Mouse (Mus musculus): Measurements from ENCODE around the gene Psme4.
A peak's percentile ranks its signal among the peaks of the same experiment; 100 is the strongest.
"Not testable (repeated sequence)": the region's sequence is repeated elsewhere in the genome, so short reads cannot be mapped to it uniquely, and the experiment has no call there.

The Psme4 gene

DNA sequence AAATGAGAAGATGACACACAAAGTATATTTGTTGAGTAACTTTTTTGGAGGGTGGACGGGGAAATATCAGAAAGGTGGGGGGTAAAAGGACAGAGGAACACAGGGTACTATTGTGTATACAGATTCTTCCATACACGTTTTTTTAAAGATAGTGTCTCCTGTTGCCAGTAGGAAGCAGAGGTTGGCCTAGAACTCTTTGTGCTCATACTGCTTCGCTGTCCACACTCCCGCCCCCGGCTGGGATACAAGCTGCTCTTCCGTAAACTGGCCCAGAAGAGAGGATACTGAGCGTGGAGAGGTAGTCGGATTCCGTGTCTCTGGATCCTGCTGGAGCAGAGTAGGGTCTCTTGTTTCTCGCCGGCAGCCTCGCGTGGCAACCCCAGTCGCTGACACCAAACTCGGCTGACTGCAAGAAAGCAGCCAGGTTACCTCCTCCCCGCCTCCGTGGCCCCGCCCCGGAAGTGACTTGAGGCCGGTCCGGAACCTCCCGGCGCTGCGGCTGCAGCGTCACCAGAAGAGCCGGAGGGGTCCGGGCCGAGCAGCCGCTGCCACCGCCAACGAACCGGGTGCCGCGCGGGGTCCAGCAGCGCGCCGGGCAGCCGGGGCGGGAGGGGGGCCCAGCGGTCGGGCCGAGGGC, at the start of gene Psme4:
Gene Psme4, plus strand, starts transcription at position 460 of the 637 bp plus-strand sequence.
- peak; percentile 95 for DNase-seq (ENCODE audit: low spot score)

DNA sequence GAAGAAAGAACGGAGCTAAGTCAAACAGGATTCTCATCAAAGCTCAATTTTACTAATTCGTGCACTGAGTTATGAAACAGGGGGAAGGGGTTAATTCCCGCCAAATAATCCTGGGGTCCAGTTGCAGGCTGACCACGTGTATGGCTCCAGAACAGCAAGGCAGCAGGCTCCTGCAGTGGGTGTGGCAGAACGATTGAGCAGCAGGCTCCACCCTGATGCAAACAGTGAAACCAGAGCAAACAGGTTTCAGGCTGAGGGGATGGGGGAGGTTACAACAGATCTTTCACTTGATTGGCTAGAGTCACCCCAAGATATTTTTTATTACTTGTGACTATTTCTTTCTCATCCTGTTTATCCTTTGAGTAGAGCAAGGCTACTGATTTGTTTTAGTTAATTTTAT, 48.1 kb upstream of the Psme4 start:
- no peak for DNase-seq (ENCODE audit: low spot score)

DNA sequence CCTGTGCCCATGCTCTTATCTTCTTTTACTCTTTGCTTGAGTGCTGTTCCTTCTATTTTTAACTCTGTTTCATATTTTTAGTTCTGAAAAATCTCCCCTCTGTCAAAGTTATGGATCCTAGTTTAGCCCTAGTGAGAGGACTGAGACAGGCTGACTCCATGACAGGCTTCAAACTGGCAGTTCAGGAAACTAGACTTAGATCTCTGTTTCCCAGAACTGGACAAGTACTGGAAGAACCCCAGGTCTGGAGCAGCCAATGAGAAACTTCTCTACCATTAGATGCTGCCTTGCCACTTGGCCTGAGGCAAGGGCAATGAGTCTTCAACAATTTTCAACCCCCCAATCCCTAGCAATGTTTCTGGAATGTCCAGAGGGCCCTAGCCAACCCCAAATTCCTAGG, 40.8 kb upstream of the Psme4 start:
- no peak for DNase-seq (ENCODE audit: low spot score)

DNA sequence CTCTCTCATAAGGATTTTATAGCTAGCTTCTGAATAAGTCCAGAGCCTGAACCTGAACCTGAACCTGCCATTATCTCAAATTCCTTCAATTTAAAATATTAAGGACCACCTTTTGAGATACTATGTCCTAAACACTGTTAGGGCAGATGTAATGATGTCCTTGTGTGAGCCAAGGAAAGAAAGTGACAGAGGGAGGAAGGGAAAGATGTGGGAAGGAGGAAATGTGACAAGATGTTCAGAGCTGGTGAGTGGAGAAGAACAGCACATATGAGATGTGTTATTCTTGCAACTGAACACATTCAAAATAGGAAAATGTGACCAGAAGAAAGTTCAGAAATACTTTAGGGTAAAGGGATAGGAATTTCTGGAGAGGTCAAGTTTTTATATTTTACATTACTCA, 38.1 kb upstream of the Psme4 start:
- DNase-seq (ENCODE audit: low spot score): no peak

DNA sequence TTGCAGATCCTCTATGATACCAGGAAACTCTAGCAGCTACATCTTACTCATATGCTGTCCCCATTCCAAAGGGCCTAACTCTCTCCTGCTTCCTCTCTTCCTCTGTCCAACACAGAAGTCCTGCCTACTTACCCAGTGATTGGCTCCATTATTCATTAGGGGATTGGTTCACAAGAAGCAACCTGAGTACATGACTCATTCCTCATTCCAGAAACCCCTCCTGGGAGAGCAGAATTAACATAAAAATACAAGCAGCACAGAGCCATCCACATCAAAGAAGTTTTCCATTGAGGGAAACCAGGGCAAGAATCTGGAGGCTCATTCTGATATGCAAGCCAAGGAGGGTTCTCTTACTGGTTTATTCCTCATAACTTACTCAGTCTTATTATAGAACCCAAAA, 27.5 kb upstream of the Psme4 start:
- DNase-seq (ENCODE audit: low spot score): no peak

DNA sequence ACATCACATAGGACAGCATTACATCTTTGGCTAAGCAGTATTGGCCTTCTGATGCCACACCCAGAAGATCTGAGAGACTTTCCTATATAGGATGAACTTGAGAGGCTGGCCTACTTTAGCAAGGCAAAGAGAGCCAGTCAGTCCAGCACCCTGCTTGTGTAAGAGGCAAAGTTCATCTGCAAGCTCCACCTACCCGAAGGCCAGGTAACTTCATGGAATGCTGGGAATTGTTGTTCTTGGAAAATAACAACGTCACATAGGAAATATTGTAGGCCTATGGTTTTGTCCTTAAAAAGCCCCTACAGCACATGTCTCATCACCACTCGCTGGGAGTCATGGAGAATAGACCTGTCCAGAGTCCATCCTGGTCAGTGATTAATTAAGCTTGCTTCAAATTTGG, 22.6 kb upstream of the Psme4 start:
- DNase-seq (ENCODE audit: low spot score): no peak

DNA sequence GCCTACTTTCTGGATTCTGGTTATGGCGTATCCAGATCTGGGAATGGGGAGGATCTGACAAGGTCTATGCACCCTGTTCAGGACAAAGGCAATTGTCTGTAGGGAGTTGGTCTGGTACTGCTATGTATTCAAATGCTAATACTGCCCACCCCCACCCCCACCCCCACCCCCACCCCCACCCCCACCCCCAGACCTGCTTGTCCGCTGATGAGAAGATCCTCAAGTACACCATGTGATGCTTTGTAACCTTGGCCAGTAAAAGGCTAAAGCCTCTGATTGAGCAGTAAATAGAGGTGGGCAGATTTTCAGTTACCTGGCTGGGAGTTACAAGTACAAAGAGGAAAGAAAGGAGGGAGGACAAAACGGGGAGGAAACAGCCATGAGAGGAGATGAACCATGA, 21.9 kb upstream of the Psme4 start:
- DNase-seq (ENCODE audit: low spot score): no peak

DNA sequence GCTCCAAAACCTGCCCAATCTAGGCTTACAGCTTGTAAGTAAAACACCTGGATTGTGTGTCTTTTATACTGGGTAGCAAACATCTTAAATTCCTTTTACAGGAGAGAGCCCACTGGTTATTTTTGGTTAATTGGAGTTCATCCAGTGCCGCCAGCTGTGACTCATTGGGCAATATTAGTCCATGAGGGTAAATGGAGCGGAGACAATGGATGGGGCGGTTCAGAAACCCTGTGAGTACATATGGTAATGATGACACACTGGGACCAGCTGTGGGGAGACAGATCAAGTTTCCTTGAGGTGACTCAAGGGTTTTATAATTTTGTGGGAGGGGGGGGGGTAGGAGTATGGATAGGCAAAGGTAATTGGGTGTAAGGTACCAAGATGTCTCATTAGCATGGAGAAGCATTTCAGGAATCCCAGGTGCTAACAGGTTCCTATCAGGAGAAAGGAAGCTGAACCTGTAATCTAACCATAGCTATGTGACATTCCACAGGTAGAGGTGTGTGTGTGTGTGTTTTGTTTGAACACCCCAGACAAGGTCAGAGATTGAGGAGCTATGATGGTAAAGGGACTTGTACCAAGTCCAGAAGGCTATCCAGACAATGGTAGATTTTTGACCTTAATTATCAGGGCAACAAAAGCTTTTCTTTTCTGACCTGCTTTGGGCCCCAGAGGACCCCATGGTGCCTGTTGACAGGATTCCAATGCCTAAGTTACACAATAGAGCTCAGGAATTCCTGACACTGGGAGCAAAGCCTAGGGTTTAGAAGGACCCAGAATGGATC, 21.3 kb upstream of the Psme4 start:
- DNase-seq (ENCODE audit: low spot score): peak; percentile 38

DNA sequence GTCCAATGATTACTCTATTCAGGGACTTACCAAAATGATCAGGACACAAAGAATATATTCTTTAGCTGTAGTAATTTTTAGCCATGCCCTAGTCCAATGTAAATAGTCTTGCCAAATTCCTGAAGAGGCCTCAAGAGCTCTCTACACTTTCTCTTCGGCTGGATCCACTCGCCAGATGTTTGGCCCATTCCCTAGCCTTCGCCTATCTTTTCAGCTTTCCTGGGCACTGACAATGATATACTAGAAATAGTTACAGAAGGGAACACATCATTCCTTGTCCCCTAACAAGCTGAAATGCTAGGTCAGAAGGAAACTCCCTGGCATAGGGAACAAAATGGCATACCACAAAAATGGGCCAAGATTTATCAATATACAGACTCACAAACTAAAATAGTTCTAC, 18.6 kb upstream of the Psme4 start:
- no peak for DNase-seq (ENCODE audit: low spot score)

DNA sequence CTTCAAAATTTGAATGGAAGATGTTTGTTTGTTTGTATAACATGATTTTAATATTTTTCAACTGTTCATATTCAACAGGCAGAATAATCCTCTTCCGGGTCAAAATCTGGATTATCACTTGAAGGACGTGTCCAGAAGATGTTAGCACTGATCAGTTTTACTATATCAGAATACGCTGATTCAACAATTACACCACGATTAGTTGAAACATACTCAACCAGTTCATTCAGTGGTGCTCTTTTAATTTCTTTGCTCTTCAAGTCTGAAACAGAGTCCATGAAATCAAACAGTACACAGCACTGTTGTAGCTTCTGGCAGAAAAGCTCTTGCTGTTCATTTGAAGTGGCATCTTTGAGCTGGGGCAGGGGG, 17.1 kb upstream of the Psme4 start:
- DNase-seq (ENCODE audit: low spot score): not testable (repeated sequence)

DNA sequence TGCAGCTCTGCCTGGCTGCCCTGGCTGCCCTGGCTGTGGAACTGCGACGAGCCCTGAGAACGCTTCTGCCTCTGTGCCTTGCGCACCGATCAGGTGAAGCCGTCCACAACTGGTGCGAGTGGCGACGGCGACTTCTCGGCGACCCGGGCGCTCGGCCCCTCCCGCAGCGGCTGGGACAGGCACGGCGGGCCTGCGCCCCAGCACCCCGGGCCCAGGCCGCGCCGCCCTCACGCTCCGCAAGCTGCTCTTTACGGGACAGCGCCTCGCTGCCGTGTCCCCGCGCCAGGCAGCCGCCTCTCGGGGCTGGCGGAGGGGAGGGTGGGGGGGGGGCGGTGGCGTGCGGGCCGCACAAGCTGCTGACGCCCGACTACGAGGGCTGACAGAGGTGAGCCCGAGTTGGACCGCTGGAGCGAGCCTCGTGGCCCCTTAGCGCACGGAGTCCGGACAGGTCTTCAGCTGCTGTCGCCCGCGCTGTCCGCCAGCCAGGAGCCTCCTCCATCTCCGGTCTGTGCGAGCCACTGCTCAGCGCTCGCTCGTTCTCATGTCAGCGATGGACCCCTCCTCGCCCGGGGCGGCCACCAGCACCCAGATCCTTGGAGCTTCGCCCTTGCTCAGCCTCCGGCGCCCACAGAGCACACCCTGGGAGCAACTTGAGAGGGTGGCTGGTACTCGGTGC, 16.5 kb upstream of the Psme4 start:
- DNase-seq (ENCODE audit: low spot score): peak; percentile 74

DNA sequence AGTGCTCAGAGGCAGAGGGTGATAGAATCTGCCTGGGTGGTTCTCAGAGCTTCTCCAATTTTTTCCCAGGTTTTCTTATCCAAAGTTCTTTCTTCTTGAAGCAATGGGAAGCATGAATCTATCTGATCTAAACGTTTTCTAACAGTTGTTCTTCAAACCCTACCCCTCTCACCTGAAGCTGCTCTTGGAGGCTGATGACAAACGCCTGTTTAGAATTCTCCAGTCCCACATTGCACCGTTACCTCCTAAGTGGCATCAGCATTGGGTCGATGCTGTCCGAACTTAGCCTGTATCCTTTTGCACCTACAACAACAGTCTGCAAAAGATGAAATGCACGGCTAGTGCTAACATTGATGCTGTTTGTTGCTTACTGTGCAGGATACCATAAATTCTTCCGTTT, 10.1 kb upstream of the Psme4 start:
- no peak for DNase-seq (ENCODE audit: low spot score)

DNA sequence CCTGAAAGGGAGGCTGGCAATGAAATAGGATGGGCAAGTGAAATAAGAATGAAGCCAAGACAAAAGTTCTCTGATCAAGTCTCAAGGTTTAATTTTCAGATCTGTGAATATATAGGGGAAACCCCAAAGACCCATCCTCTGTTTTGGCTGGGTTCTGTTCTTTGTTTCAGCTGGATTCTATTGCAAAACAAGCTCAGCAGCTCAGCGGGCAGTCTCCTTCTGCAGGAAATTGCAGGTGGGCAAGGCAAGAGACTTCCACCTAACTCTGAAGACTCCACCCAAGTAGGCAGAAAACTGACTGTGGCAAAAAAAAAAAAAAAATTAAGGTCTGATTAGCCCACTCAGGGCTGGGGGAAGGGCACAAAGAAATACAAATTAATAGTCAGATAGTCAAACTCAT, 9.6 kb upstream of the Psme4 start:
- DNase-seq (ENCODE audit: low spot score): no peak

DNA sequence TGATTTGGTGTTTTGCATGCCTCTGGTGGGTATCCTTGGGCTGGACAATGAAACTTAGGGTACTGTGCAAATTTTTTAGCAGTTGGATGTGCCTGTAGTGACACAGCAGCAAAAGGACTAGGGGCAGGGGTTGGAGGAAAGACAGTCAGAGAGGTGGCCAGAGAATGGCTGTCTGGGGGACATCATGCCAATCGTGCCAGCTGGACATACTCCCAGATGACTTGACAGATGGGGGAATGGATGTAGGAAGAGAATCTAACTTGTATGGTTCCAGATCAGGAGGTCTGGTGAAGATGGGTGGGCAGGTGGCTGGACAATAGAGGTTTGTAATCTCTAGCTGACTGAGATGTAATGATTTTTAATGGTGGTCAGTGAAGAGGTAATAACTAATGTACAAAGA, 6.5 kb upstream of the Psme4 start:
- DNase-seq (ENCODE audit: low spot score): no peak

DNA sequence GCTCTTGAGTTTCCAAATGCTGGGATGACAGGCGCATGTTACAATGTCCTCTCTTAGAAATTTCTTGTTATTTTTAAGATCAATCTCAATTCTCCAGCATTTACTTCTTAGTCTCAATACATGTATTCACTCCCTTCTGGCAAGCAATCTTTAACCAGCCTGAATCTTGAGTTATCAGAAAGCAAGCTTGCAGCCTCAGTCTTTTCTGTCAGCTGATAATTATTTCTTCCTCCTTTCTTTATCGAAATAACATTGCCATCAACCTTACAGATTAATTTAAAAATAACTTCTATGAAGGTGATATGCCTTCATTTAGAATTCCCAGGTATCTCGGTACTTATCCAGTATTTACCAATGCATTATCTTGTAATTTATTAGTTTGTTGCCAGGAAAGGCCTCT, 709 bp upstream of the Psme4 start:
- DNase-seq (ENCODE audit: low spot score): no peak

DNA sequence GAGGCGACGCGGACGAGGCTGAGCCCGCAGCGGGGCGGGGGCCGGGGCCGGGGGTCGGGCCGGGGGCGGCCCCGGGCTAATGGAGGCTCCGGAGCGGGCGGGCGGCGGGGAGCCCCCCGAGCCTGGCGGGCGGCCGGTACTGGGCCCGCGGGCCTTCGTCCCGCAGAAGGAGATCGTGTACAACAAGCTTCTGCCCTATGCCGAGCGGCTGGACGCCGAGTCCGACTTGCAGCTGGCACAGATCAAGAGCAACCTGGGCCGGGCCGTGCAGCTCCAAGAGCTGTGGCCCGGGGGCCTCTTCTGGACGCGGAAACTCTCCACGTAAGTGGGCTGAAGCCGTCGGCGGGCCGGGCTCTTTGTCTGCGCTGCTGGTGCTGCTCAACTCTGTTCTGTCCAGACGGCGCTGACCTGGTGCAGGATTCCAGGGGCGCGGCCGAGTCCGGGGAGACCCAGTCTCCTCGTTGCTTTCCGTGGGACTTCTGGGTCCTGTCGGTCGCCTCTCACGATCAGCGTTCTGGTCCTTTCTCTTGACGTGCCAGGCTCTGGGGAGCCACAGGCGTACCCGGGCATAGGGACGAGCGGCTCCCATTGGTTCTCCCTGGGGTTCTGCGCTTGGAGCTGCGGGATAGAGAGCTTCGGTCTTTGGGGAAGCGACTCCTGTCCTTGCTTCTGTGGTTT, 517 bp downstream of the Psme4 start:
- peak; percentile 51 for DNase-seq (ENCODE audit: low spot score)

DNA sequence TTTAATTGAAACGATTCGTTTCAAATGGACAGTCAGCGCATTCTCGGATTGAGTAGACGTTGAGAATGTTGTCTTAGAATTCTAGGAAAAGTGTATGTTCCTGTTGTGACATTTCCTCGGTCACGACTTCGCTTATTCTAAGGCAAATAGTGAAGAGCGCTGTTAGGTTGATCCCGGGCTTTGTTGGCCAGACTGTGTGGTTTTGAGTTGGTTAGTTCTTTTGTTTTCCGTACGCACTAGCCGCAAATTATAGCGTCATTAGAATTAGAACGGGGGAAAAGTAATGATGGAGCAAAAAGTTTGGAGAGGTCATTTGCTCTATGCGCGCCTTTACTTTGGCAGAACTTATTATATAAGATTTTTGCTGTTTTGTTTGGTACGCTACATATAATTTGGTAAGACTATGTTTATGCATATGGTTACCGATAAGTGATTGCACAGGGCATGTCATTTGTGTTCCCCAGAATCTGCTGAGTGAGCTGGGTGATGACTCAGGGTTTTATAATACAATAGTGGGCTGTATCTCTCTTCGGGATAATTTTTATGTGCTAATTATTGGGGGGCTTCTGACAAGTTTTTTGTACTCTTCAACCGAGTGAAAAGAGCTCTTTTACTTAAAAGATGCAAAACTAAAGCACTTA, 1.4 kb downstream of the Psme4 start:
- DNase-seq (ENCODE audit: low spot score): peak; percentile 23

DNA sequence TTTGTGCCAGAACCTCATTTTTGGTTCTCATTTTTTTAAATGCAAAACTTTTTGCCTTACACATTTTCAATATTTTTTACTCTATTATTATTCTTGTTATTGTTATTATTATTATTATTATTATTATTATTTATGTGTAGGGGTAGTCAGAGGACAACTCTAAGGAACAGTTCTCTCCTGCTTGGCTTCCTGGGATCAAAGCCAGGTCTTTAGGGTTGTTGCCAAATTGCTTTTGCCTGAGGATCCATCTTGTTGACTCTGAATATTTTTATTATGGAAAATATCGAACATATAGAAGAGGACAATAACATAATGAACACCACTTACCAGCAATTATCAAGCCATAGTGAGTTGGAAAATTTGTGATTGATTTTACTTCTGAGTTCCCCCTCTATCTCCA, 3.1 kb downstream of the Psme4 start:
- DNase-seq (ENCODE audit: low spot score): no peak

DNA sequence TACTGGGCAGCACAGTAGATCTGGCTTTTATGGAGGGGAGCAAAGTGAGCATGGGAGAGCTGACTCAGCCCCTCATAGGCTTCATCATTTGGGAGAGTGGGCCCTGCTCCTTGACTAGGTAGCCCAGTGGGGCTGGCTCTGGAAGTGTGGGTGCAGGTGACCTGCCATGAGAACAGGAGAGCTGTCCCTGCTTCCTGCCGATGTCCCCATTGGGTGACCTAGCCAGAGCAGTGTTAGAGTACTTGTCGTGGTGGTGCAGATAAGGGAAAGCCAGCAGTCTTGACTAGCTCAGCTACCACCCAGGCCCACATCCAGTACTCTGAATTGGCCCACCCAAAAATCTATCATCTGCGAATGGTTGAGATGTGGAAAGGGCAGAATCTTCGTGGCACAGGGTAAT, 6.0 kb downstream of the Psme4 start:
- DNase-seq (ENCODE audit: low spot score): no peak

DNA sequence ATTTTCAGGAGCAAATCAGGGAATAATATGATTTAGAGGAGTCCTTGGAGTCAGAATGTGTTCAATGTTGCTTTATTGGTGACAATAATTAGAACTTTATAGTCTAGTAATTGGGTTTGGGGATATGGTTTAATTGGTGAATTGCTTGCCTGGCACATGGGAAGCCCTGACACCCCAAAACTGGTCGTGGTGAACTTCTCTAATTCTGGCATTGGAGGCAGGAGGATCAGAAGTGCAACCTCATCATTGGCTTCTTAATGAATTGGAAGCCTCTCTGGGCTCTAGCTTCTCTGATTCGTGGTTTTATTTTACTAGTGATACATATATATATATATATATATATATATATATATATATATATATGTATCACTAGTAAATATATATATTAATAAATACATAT, 9.4 kb downstream of the Psme4 start:
- DNase-seq (ENCODE audit: low spot score): no peak

DNA sequence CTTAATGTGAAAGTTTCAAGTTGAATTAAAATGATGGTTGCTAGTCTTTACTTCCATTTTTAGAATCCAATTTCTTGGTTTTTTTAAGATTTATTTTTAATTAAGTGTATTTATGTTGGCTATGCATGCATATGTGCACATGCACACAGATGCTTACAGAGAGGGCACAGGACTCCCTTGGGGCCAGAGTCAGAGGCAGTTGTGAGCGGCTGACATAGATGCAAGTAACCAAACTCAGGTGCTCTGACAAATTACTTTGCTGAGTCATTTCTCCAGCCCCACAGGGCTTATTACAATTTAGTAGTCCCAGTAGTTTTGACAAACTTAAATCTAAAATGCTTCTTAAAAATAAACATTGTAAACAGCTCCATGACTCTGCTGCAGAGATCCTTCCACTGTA, 10.1 kb downstream of the Psme4 start:
- no peak for DNase-seq (ENCODE audit: low spot score)

DNA sequence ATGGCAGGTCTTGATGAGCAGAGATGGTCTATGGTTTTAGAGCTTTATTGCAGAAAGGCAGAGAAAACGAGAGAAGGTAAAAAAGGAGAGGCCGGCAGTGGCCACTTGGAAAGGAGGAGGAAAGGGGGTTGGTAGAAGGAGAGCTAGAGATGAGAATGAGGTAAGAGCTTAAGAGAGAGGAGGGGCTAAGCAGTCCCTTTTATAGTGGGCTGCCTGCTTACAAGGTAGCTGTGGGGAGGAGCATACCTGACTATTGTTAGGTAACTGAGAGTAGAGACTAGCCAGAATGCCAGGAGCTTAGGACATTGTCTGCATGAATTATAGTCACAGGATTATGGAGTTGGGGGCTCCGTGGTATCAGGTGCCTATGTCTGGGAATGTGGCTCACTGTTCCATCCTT, 14.0 kb downstream of the Psme4 start:
- no peak for DNase-seq (ENCODE audit: low spot score)
